Mouse (Mus musculus): Measurements from ENCODE around the gene Flvcr2.

- TF ChIP-seq POLR2A (IDR thresholded peaks at IDR 0.05; ENCODE audit: insufficient read length, low read depth) (no peak), POLR2AphosphoS2 (IDR thresholded peaks at IDR 0.05; ENCODE audit: insufficient read length, low read depth) (no peak), MAX (IDR thresholded peaks at IDR 0.05; ENCODE audit: low read depth) (no peak), CEBPB (IDR thresholded peaks at IDR 0.05; ENCODE audit: insufficient read depth, poor library complexity, severe bottlenecking) (no peak), USF1 (IDR thresholded peaks at IDR 0.05; ENCODE audit: low read depth) (no peak), MYOD1 (IDR thresholded peaks at IDR 0.05; ENCODE audit: control insufficient read depth in 1 of 3, insufficient read length in 2 of 3, low read depth in 2 of 3) (no peak), E2F4 (IDR thresholded peaks at IDR 0.05; ENCODE audit: insufficient read depth) (no peak)
These were observed 9.4 kb upstream of the Flvcr2 start for GRCm38 (mm10) chr12:85736960-85737359.
